Mouse (Mus musculus) splenic B cell, adult 2 months (primary cell): ENCODE measurements around the gene Rbks.
A peak's percentile ranks its signal among the peaks of the same experiment; 100 is the strongest.

Experiments used
- DNase-seq: peaks from one replicate; pipeline ENCODE4 v3.0.0-alpha.2; 2011; ENCODE audit warnings: low read depth, low spot score
- H3K27me3 ChIP-seq: 2 replicates; pipeline ENCODE4 v1.6.1; 2012; ENCODE audit warnings: mild to moderate bottlenecking, low read length, moderate library complexity, mixed read lengths; ENCODE audit not compliant: control insufficient read depth, poor library complexity, insufficient read depth, severe bottlenecking
- H3K36me3 ChIP-seq: 2 replicates; pipeline ENCODE4 v1.6.1; 2012; ENCODE audit warnings: mild to moderate bottlenecking, low read length, moderate library complexity, mixed read lengths; ENCODE audit not compliant: control insufficient read depth, poor library complexity, insufficient read depth, severe bottlenecking

Gene Rbks

GRCm38 (mm10) chr5:31698931-31699330, 1.5 kb upstream of the Rbks start:
- DNase-seq = no peak

GRCm38 (mm10) chr5:31698297-31698726, 885 bp upstream of the Rbks start:
- H3K36me3 ChIP-seq = peaks cover 3% of the 10 kb centered on the region; the same call in 1 of the 2 replicates
- H3K27me3 ChIP-seq = no peaks in the 10 kb centered on the region
- DNase-seq = peak; percentile 100

More at GRCm38 (mm10) chr5:31698931-31699330, 1.5 kb upstream of the Rbks start:
- peaks cover 3% of the 10 kb centered on the region; the same call in 1 of the 2 replicates for H3K36me3 ChIP-seq
- H3K27me3 ChIP-seq = no peaks in the 10 kb centered on the region

GRCm38 (mm10) chr5:31697644-31698296, 343 bp upstream of the Rbks start, which contains the start of gene Babam2:
Gene Babam2, plus strand, starts transcription at chr5:31697684.
- Histone ChIP-seq H3K27me3 (no peaks in the 10 kb centered on the region), H3K36me3 (peaks cover 4% of the 10 kb centered on the region; the same call in 1 of the 2 replicates)
- peak; percentile 95 for DNase-seq

- H3K27me3 ChIP-seq = no peaks in the 10 kb centered on the region
- DNase-seq = no peak
- H3K36me3 ChIP-seq = 0 out of 2 replicates have a peak, but pooled peaks cover 1% of the 10 kb centered on the region
Measured at GRCm38 (mm10) chr5:31693191-31693590, 4.2 kb downstream of the Rbks start.

GRCm38 (mm10) chr5:31687972-31688371, 9.5 kb downstream of the Rbks start:
- DNase-seq = no peak
- no peaks in the 10 kb centered on the region for H3K27me3 ChIP-seq
- H3K36me3 ChIP-seq = 0 out of 2 replicates have a peak, but pooled peaks cover 1% of the 10 kb centered on the region

- no peaks in the 10 kb centered on the region for H3K27me3 ChIP-seq
- no peak for DNase-seq
- no peaks in the 10 kb centered on the region for H3K36me3 ChIP-seq
Measured at GRCm38 (mm10) chr5:31686040-31686439, 11.4 kb downstream of the Rbks start.

GRCm38 (mm10) chr5:31682305-31682704, 15.1 kb downstream of the Rbks start:
- DNase-seq = no peak
- Histone ChIP-seq H3K27me3 (no peaks in the 10 kb centered on the region), H3K36me3 (no peaks in the 10 kb centered on the region)

GRCm38 (mm10) chr5:31680183-31680582, 17.2 kb downstream of the Rbks start:
- H3K36me3 ChIP-seq = no peaks in the 10 kb centered on the region
- no peak for DNase-seq

GRCm38 (mm10) chr5:31678000-31678399, 19.4 kb downstream of the Rbks start:
- no peaks in the 10 kb centered on the region for H3K36me3 ChIP-seq
- DNase-seq = no peak
- H3K27me3 ChIP-seq = no peaks in the 10 kb centered on the region

More at GRCm38 (mm10) chr5:31680183-31680582, 17.2 kb downstream of the Rbks start:
- H3K27me3 ChIP-seq = no peaks in the 10 kb centered on the region

- no peak for DNase-seq
- H3K36me3 ChIP-seq = peaks cover 3% of the 10 kb centered on the region; the same call in 1 of the 2 replicates
- no peaks in the 10 kb centered on the region for H3K27me3 ChIP-seq
Measured at GRCm38 (mm10) chr5:31673431-31673830, 24.0 kb downstream of the Rbks start.

- no peaks in the 10 kb centered on the region for H3K27me3 ChIP-seq
- H3K36me3 ChIP-seq = peaks cover 3% of the 10 kb centered on the region; the same call in 1 of the 2 replicates
- DNase-seq = no peak
Measured at GRCm38 (mm10) chr5:31671137-31671536, 26.3 kb downstream of the Rbks start.

GRCm38 (mm10) chr5:31669984-31670383, 27.4 kb downstream of the Rbks start:
- peaks cover 3% of the 10 kb centered on the region; the same call in 1 of the 2 replicates for H3K36me3 ChIP-seq
- no peaks in the 10 kb centered on the region for H3K27me3 ChIP-seq
- DNase-seq = no peak

- peaks cover 5% of the 10 kb centered on the region; the same call in 1 of the 2 replicates for H3K36me3 ChIP-seq
- no peak for DNase-seq
- no peaks in the 10 kb centered on the region for H3K27me3 ChIP-seq
Measured at GRCm38 (mm10) chr5:31668325-31668968, 29.0 kb downstream of the Rbks start.

GRCm38 (mm10) chr5:31666176-31666575, 31.3 kb downstream of the Rbks start:
- no peaks in the 10 kb centered on the region for H3K27me3 ChIP-seq
- DNase-seq = no peak
- H3K36me3 ChIP-seq = peaks cover 5% of the 10 kb centered on the region; the same call in 1 of the 2 replicates

- no peak for DNase-seq
- no peaks in the 10 kb centered on the region for H3K27me3 ChIP-seq
- H3K36me3 ChIP-seq = peaks cover 1% of the 10 kb centered on the region; the same call in 1 of the 2 replicates
Measured at GRCm38 (mm10) chr5:31655688-31656190, 41.7 kb downstream of the Rbks start.
